In the genomic region with DNA sequence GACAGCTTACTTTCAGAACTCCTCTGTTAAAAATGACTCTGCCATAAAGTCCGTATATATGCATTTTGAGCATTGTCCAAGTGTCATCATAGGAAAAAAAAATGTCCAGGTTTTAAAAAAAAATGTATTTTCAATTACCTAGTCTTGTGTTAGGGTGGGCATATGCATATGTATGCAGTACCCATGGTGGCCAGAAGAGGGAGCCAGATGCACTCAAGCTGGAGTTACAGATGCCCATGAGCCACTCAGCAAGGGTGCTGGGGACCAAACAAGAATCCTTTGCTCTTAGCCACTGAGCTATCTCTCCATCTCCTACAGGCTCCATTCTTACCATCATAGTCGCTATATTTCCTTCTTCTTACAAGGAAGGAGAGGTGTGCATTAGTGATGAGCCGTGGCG, we compare ENCODE assay signal across 12 mouse cellular contexts.
DNase-seq lines count a peak whose midpoint lies in the region; ATAC-seq and TF ChIP-seq lines count a peak whose summit lies in the region.
"Had no signal": no experiment of that assay in that cellular context is flagged by ENCODE, and none has a peak within 500 bp of the region (broad histone marks: within the 10 kb centered on the region; RNA-seq: fewer than 3 reads in every experiment).

No protein-coding gene starts in this region.

- peak; percentile 62 for TF ChIP-seq CTCF in cerebellum, adult 2 months (IDR thresholded peaks at IDR 0.05; ENCODE audit: borderline replicate concordance, insufficient read depth, low read depth, low read length)
- peak; percentile 67 for TF ChIP-seq CTCF in lung, adult 2 months (IDR thresholded peaks at IDR 0.05; ENCODE audit: insufficient read depth, low read length)
- TF ChIP-seq CTCF in Patski (IDR thresholded peaks at IDR 0.05) = peak; percentile 62

- CTCF ChIA-PET in Patski (lab: Charles Lee) = no interaction called here

- POLR2A ChIA-PET in Patski (lab: Charles Lee) = no interaction called here

- intact Hi-C loops in left cerebral cortex, postnatal 36 days (cut with DNase I) = no loop called here

- 76% methylated on average over 4 of the region's 4 CpGs for WGBS in cerebellum, adult 2 months
- WGBS in lung, adult 2 months = 72% methylated on average over 4 of the region's 4 CpGs

- no peak overlapping the region for H3K27ac ChIP-seq in cerebellum, adult 2 months (ENCODE audit: insufficient read depth, low read length)
- H3K27ac ChIP-seq: heart, embryonic 10.5 days; liver, embryonic 13.5 days had no signal

- H3K4me1 ChIP-seq in cerebellum, adult 2 months (ENCODE audit: control insufficient read depth, insufficient read depth, low read length) = no peaks in the 10 kb centered on the region
- no peaks in the 10 kb centered on the region for H3K4me1 ChIP-seq in lung, adult 2 months (ENCODE audit: control insufficient read depth, insufficient read depth, low read length)
- H3K4me1 ChIP-seq: heart, embryonic 10.5 days; liver, embryonic 13.5 days had no signal

- no peak for TF ChIP-seq POLR2A in cerebellum, adult 2 months (IDR thresholded peaks at IDR 0.05; ENCODE audit: borderline replicate concordance, insufficient read depth, low read length)
- TF ChIP-seq POLR2A in lung, adult 2 months (IDR thresholded peaks at IDR 0.05; ENCODE audit: borderline replicate concordance, extremely low read depth, low read depth, low read length) = no peak

- in situ Hi-C loops in Patski (cut with MboI; ENCODE audit: low pct_unique_long_range_greater_than_20kb) = no loop called here

- no peak for DNase-seq in cerebellum, adult 2 months
- no peak for DNase-seq in lung, adult 2 months
- no peak for DNase-seq in lung, postnatal 14 days
- no peak for DNase-seq in Patski (ENCODE audit: low read depth, low spot score)
- no peak for DNase-seq in frontal cortex, postnatal 14 days (ENCODE audit: low spot score in 2 of 2)
- DNase-seq in left cerebral cortex, postnatal 36 days (ENCODE audit: low spot score in 2 of 2) = no peak
- DNase-seq: kidney, adult 8-10 months; liver, embryonic 13.5 days; right cerebral cortex, postnatal 14 days had no signal

- H3K27me3 ChIP-seq in cerebellum, adult 2 months (ENCODE audit: control insufficient read depth, insufficient read depth, low read length) = no peaks in the 10 kb centered on the region
- peaks cover 10% of the 10 kb centered on the region for H3K27me3 ChIP-seq in Patski
- H3K27me3 ChIP-seq: liver, embryonic 13.5 days had no signal

- ATAC-seq in cerebellum, adult (ENCODE audit: insufficient number of reproducible peaks, low FRiP score, low TSS enrichment) = no peak
- ATAC-seq in Patski = no peak
- ATAC-seq in megakaryocyte progenitor cell, adult 5-6 weeks (replicated peaks; ENCODE audit: poor library complexity) = 0 out of 2 replicates have a peak, but pooled peaks have one; percentile 63

- no peak overlapping the region for H3K4me3 ChIP-seq in cerebellum, adult 2 months (replicated peaks; ENCODE audit: insufficient read depth, low read depth, low read length)
- H3K4me3 ChIP-seq in lung, adult 2 months (replicated peaks; ENCODE audit: extremely low read depth, low read depth, low read length) = no peak overlapping the region
- H3K4me3 ChIP-seq: heart, embryonic 10.5 days; liver, embryonic 13.5 days had no signal
